Mouse (Mus musculus) liver, adult 2 months (tissue): ENCODE data around the gene 2700097O09Rik.
"Not testable (repeated sequence)": the region's sequence is repeated elsewhere in the genome, so short reads cannot be mapped to it uniquely, and the experiment has no call there.

Experiments used
- CTCF ChIP-seq: fragments of 200-500 bp; IDR thresholded peaks from 2 replicates; pipeline ENCODE4 v1.5.1; 2011; ENCODE audit warnings: low read depth, low read length, control low read depth
- POLR2A ChIP-seq: fragments of 200-500 bp; IDR thresholded peaks from 2 replicates; pipeline ENCODE4 v1.6.1; 2011; ENCODE audit warnings: low read length, control low read depth; ENCODE audit not compliant: insufficient read depth; ENCODE audit errors: extremely low read depth

GRCm38 (mm10) chr12:55124731-55125130, 44.8 kb upstream of the 2700097O09Rik start:
- TF ChIP-seq POLR2A, CTCF: not testable (repeated sequence)
